Comparison of ENCODE assay signal across 26 mouse cellular contexts in genomic region chr9:85470264-85470821, GRCm38 (mm10).
DNase-seq lines count a peak whose midpoint lies in the region; ATAC-seq lines count a peak whose summit lies in the region.
"Had no signal": no experiment of that assay in that cellular context is flagged by ENCODE, and none has a peak within 500 bp of the region (broad histone marks: within the 10 kb centered on the region; RNA-seq: fewer than 3 reads in every experiment).

No protein-coding gene starts in this region.

- 0 out of 2 replicates have a peak overlapping the region, but pooled peaks have one; percentile 10 for H3K4me2 ChIP-seq in liver, embryonic 11.5 days
- no peak overlapping the region for H3K4me2 ChIP-seq in kidney, embryonic 16.5 days (replicated peaks; ENCODE audit: low read depth, low read length)
- H3K4me2 ChIP-seq: embryonic facial prominence, embryonic 13.5 days; embryonic facial prominence, embryonic 15.5 days; forebrain, embryonic 13.5 days; forebrain, embryonic 15.5 days had no signal

- no peak overlapping the region for H3K9ac ChIP-seq in liver, embryonic 11.5 days (ENCODE audit: low read depth, low read length)
- no peak overlapping the region for H3K9ac ChIP-seq in kidney, embryonic 16.5 days (replicated peaks; ENCODE audit: low read length)
- H3K9ac ChIP-seq: embryonic facial prominence, embryonic 13.5 days; embryonic facial prominence, embryonic 15.5 days; forebrain, embryonic 13.5 days; forebrain, embryonic 15.5 days; forebrain, postnatal 0 days had no signal

- no peak overlapping the region for H3K4me3 ChIP-seq in liver, embryonic 11.5 days (ENCODE audit: low read depth, low read length)
- no peak overlapping the region for H3K4me3 ChIP-seq in kidney, embryonic 16.5 days (ENCODE audit: low read length)
- H3K4me3 ChIP-seq: embryonic facial prominence, embryonic 13.5 days; embryonic facial prominence, embryonic 15.5 days; forebrain, embryonic 13.5 days; forebrain, embryonic 15.5 days had no signal

- no peaks in the 10 kb centered on the region for H3K36me3 ChIP-seq in liver, embryonic 11.5 days (ENCODE audit: control insufficient read depth, insufficient read depth, low read length)
- no peaks in the 10 kb centered on the region for H3K36me3 ChIP-seq in kidney, embryonic 16.5 days (ENCODE audit: insufficient read depth, low read length)
- H3K36me3 ChIP-seq: embryonic facial prominence, embryonic 13.5 days; embryonic facial prominence, embryonic 15.5 days; forebrain, embryonic 15.5 days; G1E had no signal

- no peaks in the 10 kb centered on the region for H3K9me3 ChIP-seq in liver, embryonic 11.5 days (ENCODE audit: control insufficient read depth, low read length)
- no peaks in the 10 kb centered on the region for H3K9me3 ChIP-seq in kidney, embryonic 16.5 days (ENCODE audit: low read length)
- H3K9me3 ChIP-seq: embryonic facial prominence, embryonic 13.5 days; embryonic facial prominence, embryonic 15.5 days; forebrain, embryonic 13.5 days; forebrain, embryonic 15.5 days; G1E had no signal

- ATAC-seq in liver, embryonic 11.5 days (replicated peaks; ENCODE audit: low FRiP score) = peak; percentile 57; the same call in 1 of the 2 replicates
- peak; percentile 79 for ATAC-seq in common myeloid progenitor, adult 5-6 weeks (replicated peaks; ENCODE audit: low read depth, poor library complexity, severe bottlenecking)
- peak; percentile 69 for ATAC-seq in megakaryocyte progenitor cell, adult 5-6 weeks (replicated peaks; ENCODE audit: poor library complexity)
- ATAC-seq in kidney, embryonic 16.5 days (ENCODE audit: low FRiP score, low TSS enrichment) = no peak
- ATAC-seq: activated CD4-positive, CD25-positive, alpha-beta regulatory T cell, adult 4 months; forebrain, embryonic 13.5 days; forebrain, embryonic 15.5 days; forebrain, postnatal 0 days; Patski had no signal

- WGBS in liver, embryonic 11.5 days = 63% methylated on average over 8 of the region's 8 CpGs
- 62% methylated on average over 8 of the region's 8 CpGs for WGBS in kidney, embryonic 16.5 days

- no peak overlapping the region for H3K27ac ChIP-seq in liver, embryonic 11.5 days (ENCODE audit: low read depth, low read length)
- H3K27ac ChIP-seq in kidney, embryonic 16.5 days (ENCODE audit: low read length) = no peak overlapping the region
- H3K27ac ChIP-seq: embryonic facial prominence, embryonic 13.5 days; embryonic facial prominence, embryonic 15.5 days; forebrain, embryonic 13.5 days; forebrain, embryonic 15.5 days had no signal

- no peaks in the 10 kb centered on the region; the same call in 1 of the 2 replicates for H3K4me1 ChIP-seq in liver, embryonic 11.5 days (replicated peaks; ENCODE audit: control insufficient read depth, insufficient read depth, low read length)
- no peaks in the 10 kb centered on the region for H3K4me1 ChIP-seq in kidney, embryonic 16.5 days (ENCODE audit: insufficient read depth, low read length)
- H3K4me1 ChIP-seq: embryonic facial prominence, embryonic 13.5 days; embryonic facial prominence, embryonic 15.5 days; forebrain, embryonic 13.5 days; forebrain, embryonic 15.5 days had no signal

- no peak for DNase-seq in liver, embryonic 11.5 days (ENCODE audit: low spot score)
- no peak for DNase-seq in liver
- peak; percentile 11 for DNase-seq in CD4-positive helper T cell, adult 2 months (ENCODE audit: low read depth, low spot score)
- DNase-seq in right cerebral cortex, postnatal 4 days = no peak
- no peak for DNase-seq in retina, embryonic 14.5 days (ENCODE audit: low spot score)
- DNase-seq: adrenal gland, adult 8-10 months; adrenal gland, postnatal 14 days; adrenal gland, postnatal 36 days; B cell, adult 2 months; cerebellum, adult 11-12 months; cerebellum, adult 2 months; cerebellum, adult 9-10 months; cerebellum, postnatal 10 days; cerebellum, postnatal 25 days; embryo, embryonic 11 days; forebrain, postnatal 0 days had no signal

- no peaks in the 10 kb centered on the region for H3K27me3 ChIP-seq in liver, embryonic 11.5 days (replicated peaks; ENCODE audit: control insufficient read depth, insufficient read depth, low read length)
- no peaks in the 10 kb centered on the region for H3K27me3 ChIP-seq in kidney, embryonic 16.5 days (ENCODE audit: insufficient read depth, low read length)
- H3K27me3 ChIP-seq: embryonic facial prominence, embryonic 13.5 days; embryonic facial prominence, embryonic 15.5 days; forebrain, embryonic 13.5 days; forebrain, embryonic 15.5 days; Patski had no signal
